Mouse (Mus musculus): ENCODE data around the gene Tmem110.

Gene Tmem110

DNA sequence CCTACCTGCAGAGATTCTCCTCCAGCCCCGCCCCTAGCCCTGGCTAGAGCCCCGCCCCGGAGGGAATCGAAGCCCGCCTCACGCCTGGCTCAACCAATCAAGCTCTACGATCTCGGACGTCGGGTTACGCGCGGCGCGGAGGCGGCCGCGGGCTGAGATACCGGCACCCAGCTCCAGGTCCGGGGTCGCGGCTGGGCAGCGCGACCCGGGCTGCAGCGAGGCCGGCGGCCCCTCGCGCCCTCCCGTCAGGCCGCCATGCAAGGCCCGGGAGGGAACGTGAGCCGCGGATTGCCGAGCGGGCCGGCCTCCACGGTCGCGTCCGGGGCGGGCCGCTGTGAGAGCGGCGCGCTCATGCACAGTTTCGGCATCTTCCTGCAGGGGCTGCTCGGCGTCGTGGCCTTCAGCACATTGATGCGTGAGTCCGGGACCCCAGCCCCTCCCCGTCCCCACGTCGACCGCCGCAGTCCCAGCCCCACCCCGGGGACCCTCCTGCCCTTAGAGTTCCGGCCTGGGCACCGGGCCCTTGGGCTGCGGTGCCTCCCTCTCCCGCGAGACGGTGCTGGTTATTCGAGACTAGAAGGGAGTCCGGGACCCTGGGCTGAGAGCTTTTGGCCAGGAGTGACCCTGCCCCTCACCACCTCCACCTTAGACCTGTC lies at the start of gene Tmem110:
Gene Tmem110, plus strand, starts transcription at position 115 of the 656 bp plus-strand sequence.
- DNase-seq (ENCODE audit: low spot score in 2 of 2), result peak; percentile 75 to 85

- DNase-seq (ENCODE audit: low spot score in 2 of 2), result no peak
Observed at GRCm38 (mm10) chr14:30784614-30785013, 40.8 kb upstream of the Tmem110 start.

- DNase-seq (ENCODE audit: low spot score in 2 of 2), result no peak
Observed at GRCm38 (mm10) chr14:30789471-30789870, 35.9 kb upstream of the Tmem110 start.

DNA sequence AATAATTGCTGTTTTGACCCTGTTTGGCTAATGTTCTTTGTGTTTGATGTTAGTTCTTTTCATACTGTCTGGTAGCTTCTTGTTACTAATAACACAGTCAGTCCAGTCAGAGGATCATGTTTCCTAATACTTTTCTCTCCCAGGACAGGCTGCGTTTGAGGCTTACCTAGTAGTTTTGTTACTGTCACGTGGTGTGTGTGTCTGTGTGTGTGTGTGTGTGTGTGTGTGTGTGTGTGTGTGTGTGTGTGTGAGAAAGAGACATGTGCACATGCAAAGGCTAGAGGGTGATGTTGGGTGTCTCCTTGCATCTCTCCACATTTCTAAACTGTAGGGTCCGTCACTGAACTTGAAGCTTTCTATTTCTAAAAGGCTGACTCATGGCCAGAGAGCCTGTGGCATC lies 32.5 kb upstream of the Tmem110 start:
- no peak for DNase-seq (ENCODE audit: low spot score in 2 of 2)

DNA sequence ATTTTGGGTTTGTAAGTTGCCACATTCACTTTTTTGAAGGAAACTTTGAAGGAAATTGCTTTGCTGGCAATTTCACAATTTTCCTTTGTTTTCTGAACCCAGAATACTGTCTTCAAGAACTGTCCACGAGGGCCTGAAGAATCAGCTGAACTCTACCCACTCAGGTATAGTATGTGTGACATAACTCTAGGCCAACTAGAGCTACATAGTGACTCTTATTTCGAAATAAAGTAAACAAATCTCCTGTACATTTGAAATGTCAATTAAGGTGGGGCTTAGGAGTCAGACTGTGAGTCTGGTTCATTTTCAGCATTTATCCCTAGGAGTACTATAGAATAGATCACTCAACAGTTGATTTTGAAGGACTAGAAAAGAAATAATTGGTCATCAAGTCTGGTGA lies 23.6 kb upstream of the Tmem110 start:
- DNase-seq (ENCODE audit: low spot score in 2 of 2), result no peak

- DNase-seq (ENCODE audit: low spot score in 2 of 2), result no peak
Observed at GRCm38 (mm10) chr14:30821136-30821535, 4.3 kb upstream of the Tmem110 start.

DNA sequence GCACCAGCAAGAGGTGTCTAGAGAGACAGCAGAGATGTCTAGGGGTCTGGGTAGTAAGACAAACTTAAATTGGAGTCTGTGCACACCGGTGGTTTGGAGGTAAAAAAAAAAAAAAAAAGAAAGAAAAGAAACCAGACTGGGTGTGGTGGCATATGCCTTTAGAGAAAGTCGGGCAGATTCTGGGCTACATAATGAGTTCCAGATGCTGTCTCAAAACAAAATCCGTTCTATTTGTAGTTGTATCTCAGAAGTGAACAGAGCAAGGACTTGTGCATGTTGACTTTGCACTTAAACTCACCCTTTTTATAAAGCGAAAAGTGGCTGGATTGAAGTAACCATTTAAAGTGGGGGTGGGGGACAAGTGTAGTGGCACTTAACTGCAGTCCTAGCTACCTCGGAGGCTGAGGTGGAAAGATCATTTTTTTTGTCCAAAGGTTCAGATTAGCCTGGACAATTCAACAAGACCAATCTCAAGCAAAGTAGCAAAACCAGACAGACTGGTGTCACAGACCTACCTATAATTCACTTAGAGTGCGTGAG lies 864 bp upstream of the Tmem110 start:
- no peak for DNase-seq (ENCODE audit: low spot score in 2 of 2)

GRCm38 (mm10) chr14:30825021-30825475 lies 342 bp upstream of the Tmem110 start:
- no peak for DNase-seq (ENCODE audit: low spot score in 2 of 2)

GRCm38 (mm10) chr14:30826174-30827140 lies 1.1 kb downstream of the Tmem110 start:
- DNase-seq (ENCODE audit: low spot score in 2 of 2), result no peak

DNA sequence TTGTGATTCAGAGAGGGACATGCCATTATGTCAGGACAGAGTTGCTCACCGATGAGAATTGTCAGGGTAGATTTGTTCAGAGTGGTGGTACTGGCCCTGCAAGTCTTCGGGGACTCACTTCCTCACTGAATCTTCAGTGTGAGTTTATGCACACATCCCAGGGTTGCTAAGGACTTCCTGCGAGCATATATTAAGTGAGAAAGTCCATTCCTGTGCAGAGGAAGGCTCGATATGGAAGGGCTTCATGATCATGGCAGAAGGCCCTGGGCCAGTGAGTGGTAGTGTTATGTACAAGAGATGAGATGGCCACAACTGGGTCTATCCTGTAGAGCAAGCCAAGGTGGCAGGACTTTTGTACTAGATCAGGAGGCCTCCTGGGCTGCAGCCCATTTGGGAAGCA lies 2.1 kb downstream of the Tmem110 start:
- DNase-seq (ENCODE audit: low spot score in 2 of 2), result no peak

GRCm38 (mm10) chr14:30828077-30828476 lies 2.7 kb downstream of the Tmem110 start:
- DNase-seq (ENCODE audit: low spot score in 2 of 2), result no peak

DNA sequence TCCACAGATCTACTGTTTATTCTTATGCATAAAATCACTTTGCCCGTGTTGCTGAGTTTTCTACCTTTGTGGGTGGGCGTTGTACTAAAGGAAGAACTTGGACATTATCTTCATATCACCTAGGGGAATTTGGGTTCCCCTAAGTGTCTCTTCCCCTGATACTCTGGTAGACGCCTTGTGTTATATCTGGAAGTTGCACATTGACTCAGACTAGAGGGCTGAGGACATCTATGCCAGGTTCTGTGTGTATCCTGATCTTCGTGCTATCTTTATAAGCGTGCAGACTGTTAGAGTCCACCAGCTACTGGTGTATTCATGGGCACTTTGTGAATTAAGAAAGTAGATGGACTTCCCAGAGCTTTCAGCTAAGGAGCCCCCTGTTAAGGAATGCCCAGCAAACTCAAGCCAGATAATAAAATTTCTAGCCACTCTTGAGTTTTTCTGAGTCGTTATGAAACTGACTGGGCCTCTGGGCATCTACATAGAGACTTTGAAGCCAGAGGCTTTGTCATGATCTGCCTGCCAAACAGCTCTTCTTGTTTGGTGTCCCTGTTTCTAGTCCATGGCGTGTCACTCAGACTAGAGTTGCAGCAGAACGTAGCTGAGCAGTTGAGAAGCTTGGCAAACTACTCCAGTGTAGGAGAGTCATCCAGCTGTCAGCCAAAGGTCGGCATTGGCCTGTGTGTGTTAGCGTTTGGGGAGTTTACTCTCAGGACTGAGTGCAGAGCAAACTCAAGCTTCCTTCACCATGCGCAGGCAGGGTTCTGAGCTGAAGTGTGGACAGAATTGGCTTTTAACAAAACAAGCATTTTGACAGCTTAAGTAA lies 3.5 kb downstream of the Tmem110 start:
- no peak for DNase-seq (ENCODE audit: low spot score in 2 of 2)

GRCm38 (mm10) chr14:30837416-30837996 lies 12.1 kb downstream of the Tmem110 start:
- no peak for DNase-seq (ENCODE audit: low spot score in 2 of 2)

GRCm38 (mm10) chr14:30843701-30844100 lies 18.3 kb downstream of the Tmem110 start:
- no peak for DNase-seq (ENCODE audit: low spot score in 2 of 2)

- no peak for DNase-seq (ENCODE audit: low spot score in 2 of 2)
Observed at GRCm38 (mm10) chr14:30850504-30850903, 25.1 kb downstream of the Tmem110 start.

DNA sequence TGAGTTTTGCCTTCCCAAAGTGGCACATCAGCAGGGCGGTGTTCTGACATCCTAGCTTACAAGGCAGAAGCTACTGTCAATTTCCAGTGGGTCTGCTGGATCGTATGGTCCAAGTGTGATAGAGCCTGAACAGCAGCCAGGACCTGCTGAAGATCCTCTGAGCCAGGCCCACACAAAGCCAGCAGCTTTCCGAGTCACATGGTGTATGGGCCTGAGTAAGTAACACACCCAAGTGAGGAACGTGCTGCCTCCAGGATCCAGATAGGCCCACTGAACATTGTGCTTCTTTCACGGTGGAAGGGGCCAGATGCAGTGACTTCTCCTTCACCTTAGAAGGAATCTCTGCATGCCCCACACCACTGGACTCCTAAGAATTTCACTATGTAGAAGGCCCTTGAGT lies 26.9 kb downstream of the Tmem110 start:
- DNase-seq (ENCODE audit: low spot score in 2 of 2), result no peak

DNA sequence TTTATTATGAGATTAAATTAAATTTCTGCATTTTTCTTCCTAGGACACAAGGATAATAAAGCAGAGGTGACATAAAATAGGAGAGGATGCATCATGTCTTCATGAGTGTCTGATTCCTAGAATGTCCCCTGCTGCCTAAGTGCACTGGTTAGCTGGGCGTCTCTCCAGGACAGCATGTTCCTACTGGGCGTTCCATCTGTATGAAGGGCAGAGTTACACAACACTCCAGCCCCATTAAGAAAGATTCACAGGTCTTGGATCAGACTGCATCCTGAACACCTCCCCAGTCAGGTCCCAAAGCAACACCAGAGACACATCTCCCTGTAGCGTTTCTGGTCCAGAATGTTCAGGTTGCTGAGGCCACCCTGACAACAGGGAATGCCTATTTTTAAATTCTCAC lies 29.9 kb downstream of the Tmem110 start:
- DNase-seq (ENCODE audit: low spot score in 2 of 2), result no peak

DNA sequence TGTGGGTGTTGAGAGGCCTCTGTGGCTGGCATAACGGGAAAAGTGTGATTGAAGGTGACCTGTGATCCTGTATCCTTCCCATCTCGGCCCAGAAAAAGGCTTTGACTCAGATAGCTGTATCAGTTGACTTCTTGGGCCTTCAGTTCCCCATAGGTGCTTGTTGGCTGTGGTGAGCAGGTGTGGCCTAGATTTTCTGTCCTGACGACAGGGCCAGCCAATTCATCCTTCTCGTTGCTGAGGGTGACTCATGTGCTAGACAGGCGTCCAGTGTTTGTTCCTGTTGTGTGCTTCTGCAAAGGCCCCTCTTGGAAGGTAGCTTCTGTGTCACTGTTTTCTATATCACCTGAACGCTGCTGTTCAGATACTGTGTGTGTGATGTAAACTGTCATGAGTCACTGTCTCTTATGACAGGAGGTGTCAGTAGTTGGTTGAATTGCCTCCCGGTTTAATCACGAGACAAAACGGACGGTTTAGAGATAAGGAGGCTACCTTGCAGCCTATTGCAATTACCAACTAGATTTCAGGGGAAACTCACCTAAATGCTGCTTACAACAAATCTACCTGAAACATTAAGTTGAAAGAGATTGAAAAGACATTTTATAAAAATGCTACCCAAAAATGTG lies 31.6 kb downstream of the Tmem110 start:
- DNase-seq (ENCODE audit: low spot score in 2 of 2), result no peak

DNA sequence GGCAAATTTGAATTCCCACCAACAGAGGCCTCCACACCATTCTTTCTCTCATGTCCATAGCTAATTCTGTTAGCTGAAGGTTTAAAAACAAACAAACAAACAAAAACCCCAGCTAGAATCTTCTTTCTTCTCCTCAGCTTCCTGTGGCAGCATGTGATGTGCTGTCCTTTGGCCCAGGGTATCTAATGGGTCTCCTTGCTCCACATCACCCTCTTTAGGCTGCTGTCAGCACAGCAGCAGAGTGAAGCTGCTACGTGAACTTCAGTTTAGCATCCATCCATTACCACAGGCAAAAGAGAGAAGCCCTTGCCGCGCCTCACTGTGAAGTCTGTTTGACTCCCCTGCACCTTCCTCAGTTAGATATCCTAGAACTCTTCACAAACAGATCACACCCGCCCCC lies 32.6 kb downstream of the Tmem110 start:
- DNase-seq (ENCODE audit: low spot score in 2 of 2), result peak in 1 of 2 experiments; percentile 29

DNA sequence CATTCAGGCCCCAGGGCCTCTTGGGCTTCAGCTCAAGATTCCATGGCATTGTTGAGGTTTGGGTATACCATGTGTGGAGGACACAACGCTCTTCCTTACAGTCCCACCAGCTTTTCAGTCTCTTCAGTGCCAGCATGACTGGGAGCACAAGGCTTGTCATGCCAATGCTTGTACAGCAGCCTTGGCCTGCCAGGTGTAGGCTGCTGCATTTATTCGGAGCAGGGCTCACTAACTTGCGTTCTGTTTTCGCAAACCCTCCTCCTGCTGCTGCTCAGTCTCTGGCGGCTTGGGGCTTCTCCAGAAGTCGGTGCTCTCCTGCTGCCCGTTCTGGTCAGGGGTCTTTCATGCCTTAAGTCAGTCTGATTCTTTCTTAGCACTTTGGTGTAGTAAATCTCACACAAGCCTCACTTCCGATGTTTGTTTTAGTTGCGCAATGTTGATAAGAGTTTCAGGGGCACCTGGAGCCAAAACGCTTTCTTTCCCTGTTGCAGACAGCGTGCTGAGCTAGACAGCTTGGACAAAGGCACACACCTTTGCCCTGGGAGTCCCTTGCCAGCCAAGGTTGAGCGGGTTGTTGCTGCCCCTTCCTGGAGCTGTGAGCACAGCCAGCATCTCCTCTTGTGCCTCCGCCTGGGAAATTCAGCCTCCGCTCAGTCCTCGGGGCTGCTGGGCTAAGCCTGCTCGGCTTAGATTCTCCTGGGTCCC lies 36.2 kb downstream of the Tmem110 start:
- DNase-seq (ENCODE audit: low spot score in 2 of 2), result no peak

Measured in spleen, postnatal 14 days (tissue).